Mouse (Mus musculus) ES-Bruce4 (cell line): ENCODE results near the gene 4921517D22Rik.

Experiments used
- CTCF ChIP-seq: IDR thresholded peaks from one replicate; pipeline ENCODE4 v1.8.1; 2011; ENCODE audit warnings: low read depth, low read length
- EP300 ChIP-seq: IDR thresholded peaks from 2 replicates; pipeline ENCODE4 v1.6.1; 2011; ENCODE audit warnings: low read depth, low read length; ENCODE audit not compliant: insufficient read depth
- POLR2A ChIP-seq: IDR thresholded peaks from one replicate; pipeline ENCODE4 v1.8.1; 2011; ENCODE audit warnings: low read length; ENCODE audit not compliant: insufficient read depth

GRCm38 (mm10) chr13:59704562-59704961 lies 10.7 kb upstream of the 4921517D22Rik start:
- TF ChIP-seq POLR2A (no peak), CTCF (no peak), EP300 (no peak)
